Mouse (Mus musculus): ENCODE data around the gene Tatdn3.

- no peak for TF ChIP-seq CTCF (conservative IDR thresholded peaks at IDR 0.05 in 1 of 2, IDR thresholded peaks at IDR 0.05 in 1 of 2; ENCODE audit: low read depth in 2 of 2, low read length in 2 of 2)
- TF ChIP-seq EP300 (IDR thresholded peaks at IDR 0.05; ENCODE audit: low read length), result no peak
These were observed 20.0 kb downstream of the Tatdn3 start for GRCm38 (mm10) chr1:191042688-191043087.
